Mouse (Mus musculus) liver, embryonic 12.5 days (tissue): ENCODE results near the gene Pilrb2. TPM values are rescaled to one million over a fixed set of nuclear protein-coding genes. Genes with fewer than 3 reads are reported as not detected.
"Not testable (repeated sequence)": the region's sequence is repeated elsewhere in the genome, so short reads cannot be mapped to it uniquely, and the experiment has no call there.

ENCODE experiments used
- ATAC-seq: fragments of 200-750 bp; cut with Nextera tagmentation; 2 replicates; pipeline ENCODE4 v1.8.0; 2017; ENCODE audit warnings: moderate number of reproducible peaks, mild to moderate bottlenecking, moderate library complexity
- H3K27ac ChIP-seq: fragments of 300-500 bp; sonication (generic); 2 replicates; pipeline ENCODE4 v1.5.1; 2016; ENCODE audit warnings: mild to moderate bottlenecking
- H3K27me3 ChIP-seq: fragments of 300-500 bp; sonication (generic); replicated peaks from 2 replicates; pipeline ENCODE4 v1.6.1; 2016; ENCODE audit warnings: mild to moderate bottlenecking, moderate library complexity
- H3K36me3 ChIP-seq: fragments of 300-500 bp; sonication (generic); 2 replicates; pipeline ENCODE4 v1.6.1; 2016; ENCODE audit warnings: mild to moderate bottlenecking, moderate library complexity
- H3K4me1 ChIP-seq: fragments of 300-500 bp; sonication (generic); 2 replicates; pipeline ENCODE4 v1.6.1; 2016
- H3K4me2 ChIP-seq: fragments of 300-500 bp; sonication (generic); 2 replicates; pipeline ENCODE4 v1.6.1; 2016; ENCODE audit warnings: mild to moderate bottlenecking, moderate library complexity
- H3K4me3 ChIP-seq: fragments of 300-500 bp; sonication (generic); 2 replicates; pipeline ENCODE4 v1.5.1; 2016; ENCODE audit warnings: mild to moderate bottlenecking, moderate library complexity
- H3K9ac ChIP-seq: fragments of 300-500 bp; sonication (generic); 2 replicates; pipeline ENCODE4 v1.6.1; 2016; ENCODE audit warnings: mild to moderate bottlenecking, moderate library complexity
- H3K9me3 ChIP-seq: fragments of 300-500 bp; sonication (generic); replicated peaks from 2 replicates; pipeline ENCODE4 v1.6.1; 2016; ENCODE audit warnings: mild to moderate bottlenecking, moderate library complexity
- WGBS: fragments of 180-500 bp; shearing (Covaris S2); methylation state at CpG from one replicate; pipeline ENCODE4 v1.1.7; 2016; ENCODE audit not compliant: insufficient replicate concordance; 5-methylcytosine and 5-hydroxymethylcytosine counted together
- polyA plus RNA-seq: library from polyadenylated mRNA; unstranded; fragments of >200 nt; fragmentation: Nextera tagmentation; extraction: Ambion mirVana; gene quantifications from 2 replicates; pipeline ENCODE4 v1.2.1, GENCODE M21; 2016

Gene Pilrb2
- polyA plus RNA-seq, 1 experiment from 2014 or later: 0.92 TPM

DNA sequence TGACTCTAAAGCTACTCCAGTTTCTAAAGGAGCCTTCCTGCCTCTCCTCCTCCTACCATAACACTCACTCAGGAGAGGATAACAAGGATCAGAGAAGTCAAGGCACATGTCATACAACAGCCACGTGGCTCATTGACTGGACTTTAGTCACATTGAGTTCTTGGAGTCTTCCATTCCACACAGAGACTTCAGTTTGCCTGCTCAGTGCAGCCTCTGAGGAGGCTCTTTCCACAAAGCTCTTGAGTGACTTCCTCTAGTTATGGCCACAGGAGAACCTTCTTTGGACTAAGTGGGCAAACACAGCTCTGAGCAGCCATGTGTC is 727 bp upstream of the Pilrb2 start:
- not testable (repeated sequence) for H3K27me3 ChIP-seq, H3K9ac ChIP-seq, ATAC-seq, H3K4me2 ChIP-seq, H3K4me3 ChIP-seq, H3K4me1 ChIP-seq, H3K27ac ChIP-seq, H3K9me3 ChIP-seq, H3K36me3 ChIP-seq
- WGBS: 10% methylated on average over 1 of the region's 1 CpGs

GRCm38 (mm10) chr5:137868600-137868999 is 3.0 kb downstream of the Pilrb2 start:
- ATAC-seq, H3K27ac ChIP-seq, H3K9ac ChIP-seq, H3K27me3 ChIP-seq, H3K36me3 ChIP-seq, H3K4me2 ChIP-seq, H3K9me3 ChIP-seq, H3K4me3 ChIP-seq, H3K4me1 ChIP-seq: not testable (repeated sequence)
- 68% methylated on average over 2 of the region's 2 CpGs for WGBS

GRCm38 (mm10) chr5:137864008-137864407 is 7.6 kb downstream of the Pilrb2 start:
- 67% methylated on average over 1 of the region's 1 CpGs for WGBS

DNA sequence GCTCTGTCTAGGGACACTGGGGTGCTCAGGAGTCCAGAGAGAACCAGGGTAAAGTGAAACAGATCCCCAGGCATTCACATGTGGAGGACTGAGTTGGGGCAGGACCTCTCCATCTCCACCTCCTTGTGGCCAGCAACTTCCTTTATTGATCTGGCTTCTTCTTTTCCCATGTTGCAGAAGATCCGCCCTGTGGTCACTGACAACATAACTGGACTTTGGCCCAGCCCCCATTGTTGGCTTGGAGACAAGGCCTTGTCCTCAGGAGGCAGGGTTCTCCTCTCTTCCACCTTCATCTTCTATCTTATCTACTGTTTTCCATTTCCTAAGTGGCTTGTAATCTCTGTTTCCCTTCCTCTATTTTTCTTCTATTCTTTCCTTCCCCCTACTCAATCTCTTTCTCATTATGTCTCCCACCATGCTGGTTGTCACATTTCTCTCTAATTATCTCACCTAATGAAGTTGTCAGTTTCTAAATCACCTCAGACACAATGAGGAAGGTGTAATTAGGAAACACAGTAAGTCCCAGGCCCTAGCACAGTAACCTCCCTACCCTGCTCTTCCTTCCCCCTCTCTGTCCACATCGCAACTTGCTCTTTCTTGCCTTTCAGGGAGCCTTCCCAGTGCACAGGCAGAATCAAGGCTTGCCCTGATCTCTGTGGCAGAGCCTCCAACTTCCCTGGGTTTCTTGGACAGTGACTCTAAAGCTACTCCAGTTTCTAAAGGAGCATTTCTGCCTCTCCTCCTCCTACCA is 13.5 kb downstream of the Pilrb2 start, which contains the start of gene Pilrb1:
Pilrb1 (minus strand) TSS at position 147 of the 751 bp plus-strand sequence.
- WGBS: 15% methylated on average over 2 of the region's 2 CpGs
- ATAC-seq, H3K27me3 ChIP-seq, H3K9ac ChIP-seq, H3K4me3 ChIP-seq, H3K36me3 ChIP-seq, H3K9me3 ChIP-seq, H3K4me1 ChIP-seq, H3K4me2 ChIP-seq, H3K27ac ChIP-seq: not testable (repeated sequence)

More at GRCm38 (mm10) chr5:137864008-137864407, 7.6 kb downstream of the Pilrb2 start:
- H3K4me1 ChIP-seq, H3K27me3 ChIP-seq, H3K9me3 ChIP-seq, H3K4me3 ChIP-seq, H3K36me3 ChIP-seq, H3K4me2 ChIP-seq, H3K27ac ChIP-seq, ATAC-seq, H3K9ac ChIP-seq: not testable (repeated sequence)

GRCm38 (mm10) chr5:137856870-137857269 is 14.7 kb downstream of the Pilrb2 start:
- H3K27ac ChIP-seq, H3K4me1 ChIP-seq, H3K4me2 ChIP-seq, H3K9me3 ChIP-seq, H3K4me3 ChIP-seq, H3K36me3 ChIP-seq, ATAC-seq, H3K9ac ChIP-seq, H3K27me3 ChIP-seq: not testable (repeated sequence)
- WGBS: 35% methylated on average over 5 of the region's 5 CpGs

GRCm38 (mm10) chr5:137854907-137855306 is 16.7 kb downstream of the Pilrb2 start:
- H3K4me2 ChIP-seq, H3K27ac ChIP-seq, H3K9ac ChIP-seq, H3K9me3 ChIP-seq, H3K4me3 ChIP-seq, H3K27me3 ChIP-seq, H3K36me3 ChIP-seq, ATAC-seq, H3K4me1 ChIP-seq: not testable (repeated sequence)
- 72% methylated on average over 3 of the region's 3 CpGs for WGBS

DNA sequence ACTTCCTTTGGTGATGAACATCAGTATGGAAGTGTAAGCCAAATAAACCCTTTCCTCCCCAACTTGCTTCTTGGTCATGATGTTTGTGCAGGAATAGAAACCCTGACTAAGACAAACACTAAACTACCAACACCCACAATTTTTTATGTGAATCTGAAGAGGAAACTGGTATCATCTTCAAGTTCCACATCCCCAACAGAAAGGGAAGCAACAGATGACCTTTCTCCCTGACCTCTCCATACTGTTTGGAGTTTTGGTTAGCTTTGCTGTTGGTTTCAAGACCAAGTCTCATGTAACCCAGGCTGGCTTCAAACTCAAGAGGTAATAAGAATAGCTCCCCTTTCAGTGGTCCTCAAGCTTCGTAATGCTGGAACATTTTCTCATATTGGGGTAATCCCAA is 21.3 kb downstream of the Pilrb2 start:
- ATAC-seq, H3K36me3 ChIP-seq, H3K27me3 ChIP-seq, H3K9ac ChIP-seq, H3K27ac ChIP-seq, H3K4me1 ChIP-seq, H3K9me3 ChIP-seq, H3K4me3 ChIP-seq, H3K4me2 ChIP-seq: not testable (repeated sequence)
- WGBS: 58% methylated on average over 1 of the region's 1 CpGs

DNA sequence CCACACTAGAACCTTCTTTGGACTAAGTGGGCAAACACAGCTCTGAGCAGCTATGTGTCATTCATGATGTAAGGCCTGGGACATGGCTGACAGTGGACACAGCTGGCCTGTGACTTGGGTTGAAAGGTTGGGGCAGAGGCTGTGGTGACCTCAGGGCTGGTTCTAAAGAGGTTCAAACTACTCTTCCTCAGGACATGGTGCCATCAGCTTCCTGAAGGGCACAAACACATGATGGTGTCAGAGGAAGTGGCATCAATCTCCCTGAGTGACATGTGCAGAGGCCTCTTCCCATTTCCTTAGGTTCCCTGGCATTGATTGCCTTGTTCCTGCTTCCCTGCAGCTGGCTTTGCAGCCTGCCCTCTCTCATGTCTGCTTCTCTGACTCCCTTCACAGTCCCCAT is 34.5 kb downstream of the Pilrb2 start:
- H3K4me2 ChIP-seq, H3K27ac ChIP-seq, H3K27me3 ChIP-seq, H3K36me3 ChIP-seq, H3K4me1 ChIP-seq, H3K4me3 ChIP-seq, H3K9ac ChIP-seq, ATAC-seq, H3K9me3 ChIP-seq: not testable (repeated sequence)

DNA sequence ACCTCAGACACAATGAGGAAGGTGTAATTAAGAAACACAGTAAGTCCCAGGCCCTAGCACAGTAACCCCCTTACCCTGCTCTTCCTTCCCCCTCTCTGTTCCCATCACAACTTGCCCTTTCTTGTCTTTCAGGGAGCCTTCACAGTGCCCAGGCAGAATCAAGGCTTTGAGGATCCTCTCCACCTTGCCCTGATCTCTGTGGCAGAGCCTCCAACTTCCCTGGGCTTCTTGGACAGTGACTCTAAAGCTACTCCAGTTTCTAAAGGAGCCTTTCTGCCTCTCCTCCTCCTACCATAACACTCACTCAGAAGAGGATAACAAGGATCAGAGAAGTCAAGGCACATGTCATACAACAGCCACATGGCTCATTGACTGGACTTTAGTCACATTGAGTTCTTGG is 35.0 kb downstream of the Pilrb2 start:
- H3K27ac ChIP-seq: no peak overlapping the region
- H3K27me3 ChIP-seq: no peaks in the 10 kb centered on the region
- no peak overlapping the region for H3K9ac ChIP-seq
- no peaks in the 10 kb centered on the region for H3K36me3 ChIP-seq
- no peaks in the 10 kb centered on the region for H3K9me3 ChIP-seq
- H3K4me3 ChIP-seq: no peak overlapping the region
- no peak for ATAC-seq
- H3K4me1 ChIP-seq: no peaks in the 10 kb centered on the region
- H3K4me2 ChIP-seq: no peak overlapping the region

GRCm38 (mm10) chr5:137835966-137836520 is 35.6 kb downstream of the Pilrb2 start, which contains the start of gene Pilra:
TSS of gene Pilra (minus strand) at chr5:137836281.
- H3K27me3 ChIP-seq, H3K9ac ChIP-seq, ATAC-seq, H3K9me3 ChIP-seq, H3K36me3 ChIP-seq, H3K4me2 ChIP-seq, H3K27ac ChIP-seq, H3K4me1 ChIP-seq, H3K4me3 ChIP-seq: not testable (repeated sequence)
- WGBS: 22% methylated on average over 2 of the region's 2 CpGs

DNA sequence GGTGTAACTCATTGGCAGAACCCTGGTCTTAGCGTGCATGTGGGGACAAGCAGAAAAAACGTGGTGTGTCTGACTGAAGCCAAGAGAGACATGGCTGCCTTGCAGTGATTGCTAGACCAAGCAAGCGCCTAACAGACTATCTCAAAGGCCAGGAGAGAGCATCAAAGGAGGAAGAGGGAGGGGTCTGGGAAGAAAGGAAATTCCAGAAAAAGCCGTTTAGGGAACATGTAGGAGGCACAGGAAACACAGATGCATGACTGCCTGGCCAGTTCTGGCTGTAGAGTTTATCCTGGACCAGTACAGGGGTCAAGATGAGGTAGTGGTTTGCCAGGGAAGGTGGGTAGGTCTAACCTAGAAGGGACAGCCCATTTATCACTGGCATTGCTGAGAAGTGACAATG is 38.1 kb downstream of the Pilrb2 start:
- Histone ChIP-seq H3K27me3 (no peaks in the 10 kb centered on the region), H3K4me2 (no peak overlapping the region), H3K4me3 (no peak overlapping the region), H3K27ac (no peak overlapping the region), H3K4me1 (no peaks in the 10 kb centered on the region), H3K36me3 (no peaks in the 10 kb centered on the region), H3K9me3 (no peaks in the 10 kb centered on the region), H3K9ac (no peak overlapping the region)
- ATAC-seq: no peak
- WGBS: 46% methylated on average over 4 of the region's 4 CpGs

DNA sequence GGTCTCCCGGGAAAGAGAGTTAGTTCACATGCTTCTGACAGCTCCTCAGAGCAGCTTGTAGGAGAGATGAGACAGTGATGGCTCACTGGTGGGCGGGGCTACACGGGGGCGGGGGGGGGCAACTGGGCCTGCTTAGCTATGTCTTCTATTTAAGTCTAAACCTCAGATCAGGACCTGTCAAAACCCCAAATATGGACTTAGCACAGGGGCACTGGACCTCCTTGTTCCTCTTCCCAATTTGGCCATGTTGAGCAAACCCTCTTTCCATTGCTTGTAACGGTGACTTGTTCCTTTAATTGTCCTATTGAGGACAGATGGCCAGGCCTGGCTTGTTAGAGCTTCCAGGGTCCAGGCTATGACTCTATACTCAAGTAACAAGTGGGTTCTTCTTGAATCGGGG is 40.1 kb downstream of the Pilrb2 start:
- no peaks in the 10 kb centered on the region for H3K27me3 ChIP-seq
- H3K4me1 ChIP-seq: no peaks in the 10 kb centered on the region
- no peak overlapping the region for H3K27ac ChIP-seq
- H3K9ac ChIP-seq: no peak overlapping the region
- H3K4me3 ChIP-seq: no peak overlapping the region
- no peaks in the 10 kb centered on the region for H3K9me3 ChIP-seq
- 41% methylated on average over 6 of the region's 6 CpGs for WGBS
- no peak overlapping the region for H3K4me2 ChIP-seq
- no peak for ATAC-seq
- H3K36me3 ChIP-seq: no peaks in the 10 kb centered on the region

DNA sequence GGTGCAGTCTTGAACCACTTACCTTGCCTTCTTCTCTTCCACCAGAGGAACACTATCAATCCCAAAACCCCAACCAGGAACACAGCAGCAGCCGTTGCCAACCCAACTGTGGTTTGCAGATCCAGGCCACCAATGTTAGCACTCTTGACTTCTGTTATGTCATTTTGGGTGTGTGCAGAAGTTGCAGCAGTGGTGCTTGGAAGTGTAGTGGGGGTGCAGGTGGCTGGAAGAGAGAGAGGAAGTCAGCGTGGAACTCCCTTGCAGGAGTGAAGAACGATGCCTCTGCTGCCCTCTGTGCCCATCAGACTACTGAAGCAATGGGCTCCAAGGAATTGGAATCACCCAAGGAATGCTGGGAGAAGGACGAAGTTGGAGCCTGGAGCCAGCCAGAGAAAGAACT is 40.5 kb downstream of the Pilrb2 start:
- H3K9me3 ChIP-seq: no peaks in the 10 kb centered on the region
- H3K27ac ChIP-seq: no peak overlapping the region
- no peak for ATAC-seq
- no peaks in the 10 kb centered on the region for H3K36me3 ChIP-seq
- no peaks in the 10 kb centered on the region for H3K27me3 ChIP-seq
- no peak overlapping the region for H3K9ac ChIP-seq
- H3K4me1 ChIP-seq: no peaks in the 10 kb centered on the region
- 49% methylated on average over 4 of the region's 4 CpGs for WGBS
- H3K4me2 ChIP-seq: no peak overlapping the region
- no peak overlapping the region for H3K4me3 ChIP-seq
